Mouse (Mus musculus) right cerebral cortex, postnatal 10 days (tissue): Measurements from ENCODE around the gene H2afz.
"Not testable (repeated sequence)": the region's sequence is repeated elsewhere in the genome, so short reads cannot be mapped to it uniquely, and the experiment has no call there.

Source experiments
- DNase-seq, 2 experiments: peaks; one replicate each; pipeline ENCODE4 v3.0.0; 2021; ENCODE audit warnings: low spot score in 2 of 2

The H2afz gene

DNA sequence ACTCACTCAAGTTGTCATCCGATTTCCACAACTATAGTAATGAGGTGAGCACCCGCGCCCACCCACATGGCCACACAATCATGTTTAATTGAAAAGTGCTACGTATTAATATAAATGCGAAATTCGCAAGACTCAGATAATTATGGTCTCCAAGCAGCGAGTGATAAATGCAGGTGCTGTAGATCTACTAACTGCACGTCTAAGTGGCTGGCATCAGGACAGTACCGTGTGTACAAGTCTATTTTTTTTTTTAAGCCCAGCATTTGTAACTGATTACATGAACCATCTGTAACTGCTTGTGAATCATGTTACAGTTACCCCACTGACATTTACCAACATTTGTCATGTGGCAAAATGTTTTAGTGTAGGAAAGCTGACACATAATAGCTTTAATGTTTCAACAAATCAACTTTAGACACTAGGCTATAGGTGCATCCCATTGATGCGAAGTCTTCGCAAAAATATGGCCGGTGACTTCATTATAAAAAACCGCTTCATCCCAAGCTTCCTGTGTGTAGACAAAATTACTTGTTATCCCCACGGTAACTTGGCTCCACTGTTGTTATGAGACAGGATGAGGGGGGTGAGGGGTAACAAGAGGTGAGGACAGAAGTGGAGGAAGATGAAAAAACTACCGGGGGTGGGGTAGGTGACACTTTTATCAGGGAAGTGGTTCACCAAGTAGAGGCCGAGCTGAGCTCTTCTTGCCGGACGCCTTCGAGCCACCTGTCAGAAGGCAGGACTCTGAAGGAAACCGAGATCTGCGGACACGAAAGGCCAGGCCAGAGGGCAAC is 760 bp upstream of the H2afz start:
- no peak for DNase-seq

DNA sequence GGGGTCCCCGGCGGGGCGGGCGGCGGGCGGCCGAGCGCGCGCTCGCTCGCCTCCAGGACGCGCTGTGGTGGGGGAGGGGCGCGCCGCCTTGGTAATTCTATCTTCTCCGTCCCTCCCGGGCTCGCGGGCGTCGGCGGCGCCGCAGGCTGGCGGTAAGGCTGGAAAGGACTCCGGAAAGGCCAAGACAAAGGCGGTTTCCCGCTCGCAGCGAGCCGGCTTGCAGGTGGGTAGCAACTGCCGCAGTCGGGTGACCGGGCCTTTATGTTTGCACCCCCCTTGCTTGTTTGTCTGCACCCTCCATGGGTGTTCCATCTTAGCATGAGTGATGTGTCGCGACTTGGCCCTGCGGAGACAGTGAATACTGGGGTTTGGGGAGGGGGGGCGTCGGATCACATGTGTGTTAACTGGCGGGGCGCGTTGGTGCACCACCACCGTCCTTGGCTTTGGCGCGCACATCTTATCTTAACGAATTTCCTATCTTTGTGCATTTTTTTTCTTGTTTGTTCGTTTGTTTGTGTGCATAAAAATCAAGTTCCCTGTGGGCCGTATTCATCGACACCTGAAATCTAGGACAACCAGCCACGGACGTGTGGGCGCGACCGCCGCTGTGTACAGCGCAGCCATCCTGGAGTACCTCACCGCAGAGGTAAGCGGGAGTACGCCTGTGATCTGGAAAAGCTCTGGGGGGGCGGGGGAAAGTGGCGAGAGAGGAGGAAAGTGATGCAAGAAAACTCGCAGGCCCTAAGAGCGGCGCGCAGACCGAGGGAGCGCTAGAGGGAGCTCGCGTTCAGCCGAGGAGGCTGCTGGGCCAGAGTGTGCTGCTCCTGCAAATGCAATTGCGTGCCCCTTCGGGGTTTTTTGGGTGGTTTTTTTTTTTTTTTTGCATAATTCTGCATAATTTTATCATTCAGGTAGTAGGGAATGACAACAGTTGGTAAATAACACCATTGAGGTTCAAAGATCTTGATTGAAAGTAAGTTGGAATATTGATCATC is 998 bp downstream of the H2afz start:
- peak; percentile 91 to 94 for DNase-seq

DNA sequence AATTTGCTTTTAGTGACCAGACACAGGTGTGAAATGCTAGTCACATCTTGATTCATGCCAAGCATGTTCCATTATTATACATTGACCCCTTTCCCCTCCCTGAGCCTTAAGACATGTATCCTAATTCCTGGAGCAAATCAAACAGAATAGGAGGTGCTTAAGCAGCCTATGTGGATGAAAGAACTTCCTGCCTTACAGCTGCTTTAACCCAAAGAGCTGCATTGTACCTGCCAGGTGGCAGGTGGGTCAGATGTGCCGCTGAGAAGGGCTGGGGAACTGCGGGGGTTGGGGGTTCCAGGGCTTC is 2.8 kb downstream of the H2afz start:
- DNase-seq: no peak

DNA sequence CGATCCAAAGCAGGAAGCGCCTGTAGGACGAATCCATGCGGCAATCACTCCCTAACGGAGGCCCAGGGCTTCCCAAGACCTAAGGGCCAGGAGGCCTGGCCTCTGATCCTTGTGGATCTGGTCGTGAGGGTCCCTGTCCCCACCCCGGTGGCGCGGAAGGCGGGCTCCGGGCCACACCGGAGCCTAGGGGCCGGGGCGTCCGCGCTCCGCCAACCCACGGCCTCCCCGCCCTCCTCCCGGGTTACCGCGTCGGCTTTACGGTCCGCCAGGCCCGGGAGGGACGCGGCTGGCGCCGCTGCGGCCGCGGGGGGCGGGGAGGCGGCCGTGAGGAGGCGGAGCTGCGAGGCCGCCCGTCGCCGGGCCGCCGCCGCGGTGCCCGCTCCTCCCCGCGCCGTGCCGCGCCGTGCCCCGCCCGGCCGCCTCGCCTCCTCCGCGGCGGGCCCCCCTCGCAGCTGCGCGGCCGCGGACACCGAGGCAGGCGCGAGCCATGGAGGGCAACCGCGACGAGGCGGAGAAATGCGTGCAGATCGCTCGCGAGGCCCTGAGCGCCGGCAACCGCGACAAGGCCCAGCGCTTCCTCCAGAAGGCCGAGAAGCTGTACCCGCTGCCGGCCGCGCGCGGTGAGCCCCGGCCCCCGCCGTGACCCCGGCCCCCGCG is 3.3 kb downstream of the H2afz start, which contains the start of gene Dnajb14:
Dnajb14 (plus strand) TSS at position 239 of the 657 bp plus-strand sequence.
- DNase-seq: peak; percentile 56 to 62

DNA sequence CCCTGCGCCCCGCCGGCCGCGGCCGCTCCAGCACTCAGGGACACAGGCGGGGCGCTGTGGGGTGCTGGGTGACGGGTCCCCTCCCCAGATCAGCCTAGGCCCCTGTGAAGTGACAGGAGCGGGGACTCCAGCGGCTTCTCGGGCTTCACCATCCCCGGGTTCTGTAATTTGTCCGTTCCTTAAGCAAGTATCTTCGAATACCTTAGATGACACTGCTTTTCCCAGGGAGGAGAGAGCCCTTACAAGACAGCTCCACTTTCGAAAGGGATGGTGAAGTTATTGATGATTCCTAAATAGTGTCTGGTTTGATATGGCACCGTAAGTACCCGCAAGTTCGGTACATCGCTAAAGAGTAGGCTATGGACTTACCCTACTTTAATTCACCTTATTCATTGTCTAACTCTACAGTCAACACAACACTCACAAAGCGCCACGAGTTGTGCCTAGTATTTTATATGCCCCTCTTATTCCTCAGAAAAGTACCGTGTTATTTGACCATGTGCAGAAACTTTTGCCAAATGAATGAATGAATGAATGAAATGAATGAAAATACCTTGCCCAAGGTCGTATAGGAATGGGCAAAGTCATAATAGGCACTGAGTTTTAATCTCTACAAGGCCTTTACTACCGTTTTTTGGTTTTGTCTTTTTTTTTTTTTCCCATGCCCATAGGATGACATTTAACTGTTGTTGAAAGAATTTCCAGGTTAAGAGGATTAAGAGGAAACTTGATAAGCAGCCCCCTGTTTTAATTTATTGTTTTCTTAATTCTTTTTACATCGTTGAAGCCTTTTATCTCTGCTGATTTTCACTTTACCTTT is 4.0 kb downstream of the H2afz start:
- no peak for DNase-seq

DNA sequence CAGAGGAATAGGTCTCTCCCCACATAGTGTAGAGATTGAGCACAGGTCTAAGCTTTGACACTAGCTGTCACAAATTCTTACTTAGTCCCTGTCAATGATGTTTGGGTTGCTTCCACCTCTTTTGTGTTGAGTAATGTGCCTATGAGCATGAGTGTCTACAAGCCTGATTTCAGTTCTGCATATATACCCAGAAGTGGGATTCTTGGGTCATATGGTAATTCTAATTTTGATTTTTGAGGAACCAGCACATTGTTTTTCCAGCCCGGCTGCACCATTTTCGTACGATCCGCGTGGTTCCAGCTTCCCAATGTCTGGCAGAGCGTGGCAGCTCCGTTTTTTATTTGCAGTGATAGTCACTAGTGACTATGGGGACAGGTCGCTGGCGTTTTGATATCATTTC is 5.1 kb downstream of the H2afz start:
- DNase-seq: no peak

DNA sequence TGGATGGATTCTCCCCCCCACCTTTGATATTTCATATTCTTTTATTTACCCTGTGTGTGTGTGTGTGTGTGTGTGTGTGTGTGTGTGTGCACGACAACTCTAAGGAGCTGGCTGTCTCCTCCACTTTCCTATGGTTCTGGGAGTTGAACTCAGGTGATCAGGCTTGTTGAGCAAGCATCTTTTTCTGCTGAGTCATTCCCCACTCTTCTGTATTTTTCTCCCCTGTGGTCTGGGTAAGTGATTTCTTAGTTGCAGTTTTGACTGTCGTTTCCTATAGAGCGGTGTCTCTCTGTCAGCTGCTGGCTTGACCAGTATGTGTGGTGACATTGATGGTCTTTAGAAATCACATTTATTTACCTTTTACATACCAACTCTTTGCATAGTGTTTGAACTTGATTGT is 15.0 kb downstream of the H2afz start:
- DNase-seq: no peak

DNA sequence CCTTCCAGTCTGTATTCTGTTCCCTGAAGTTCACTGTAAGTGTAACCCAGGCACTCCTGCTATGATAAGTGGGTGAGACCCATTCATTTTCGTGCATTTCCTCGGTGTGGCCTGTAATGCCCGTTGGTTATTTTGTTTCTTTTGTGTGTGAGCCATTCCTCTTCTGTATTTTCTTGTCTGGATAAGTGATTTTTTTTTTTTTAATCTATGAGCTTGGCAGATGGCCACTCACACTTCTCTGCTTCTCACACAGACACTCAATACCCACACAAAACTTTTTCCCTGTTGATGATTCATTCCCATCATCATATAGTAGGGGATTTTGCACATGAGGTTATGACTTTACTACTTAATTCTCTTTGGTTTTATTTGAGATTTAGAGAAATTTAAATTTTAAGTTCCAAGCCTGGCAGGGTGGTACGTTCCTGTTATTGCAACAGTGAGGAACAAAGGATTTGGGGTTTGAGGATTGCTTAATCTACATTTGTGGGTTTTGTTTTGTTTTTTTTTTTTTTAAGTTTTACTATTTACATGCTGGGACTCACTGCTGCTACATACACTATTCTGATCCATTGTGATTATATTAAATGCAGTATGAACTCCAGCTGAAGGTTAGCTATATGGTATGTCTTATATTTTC is 15.9 kb downstream of the H2afz start:
- no peak for DNase-seq

DNA sequence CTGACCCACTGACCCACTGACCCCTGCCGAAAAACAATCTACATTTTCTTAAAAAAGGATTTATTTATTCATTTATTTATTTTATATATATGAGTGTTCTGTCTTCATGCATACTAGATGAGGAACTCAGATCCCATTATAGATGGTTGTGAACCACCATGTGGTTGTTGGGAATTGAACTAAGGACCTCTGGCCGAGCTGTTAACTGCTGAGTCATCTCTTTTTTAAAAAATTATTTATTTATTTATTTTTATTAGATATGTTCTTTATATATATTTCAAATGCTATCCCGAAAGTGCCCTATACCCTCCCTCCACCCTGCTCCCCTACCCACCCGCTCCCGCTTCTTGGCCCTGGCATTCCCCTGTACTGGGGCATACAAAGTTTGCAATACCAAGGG is 16.8 kb downstream of the H2afz start:
- DNase-seq: no peak

DNA sequence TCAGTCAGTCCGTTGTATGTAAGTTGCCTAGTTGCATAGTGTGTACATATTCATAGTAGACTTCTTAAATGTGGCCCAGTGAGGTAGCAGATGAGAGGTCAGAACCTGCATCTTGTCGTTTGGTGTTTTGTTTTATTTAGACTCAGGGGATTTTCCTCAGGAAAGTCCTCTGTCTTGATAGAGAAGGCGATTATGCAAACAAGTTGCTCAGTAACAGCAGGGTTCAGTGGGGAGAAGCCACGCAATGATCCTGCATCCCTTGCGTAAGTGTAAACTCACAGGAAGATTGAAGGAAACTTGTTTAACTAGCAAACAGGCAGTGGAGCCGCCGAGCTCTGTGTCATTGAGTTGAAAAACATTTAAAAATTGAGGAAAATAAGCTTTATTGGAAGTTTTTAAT is 23.7 kb downstream of the H2afz start:
- DNase-seq: no peak

DNA sequence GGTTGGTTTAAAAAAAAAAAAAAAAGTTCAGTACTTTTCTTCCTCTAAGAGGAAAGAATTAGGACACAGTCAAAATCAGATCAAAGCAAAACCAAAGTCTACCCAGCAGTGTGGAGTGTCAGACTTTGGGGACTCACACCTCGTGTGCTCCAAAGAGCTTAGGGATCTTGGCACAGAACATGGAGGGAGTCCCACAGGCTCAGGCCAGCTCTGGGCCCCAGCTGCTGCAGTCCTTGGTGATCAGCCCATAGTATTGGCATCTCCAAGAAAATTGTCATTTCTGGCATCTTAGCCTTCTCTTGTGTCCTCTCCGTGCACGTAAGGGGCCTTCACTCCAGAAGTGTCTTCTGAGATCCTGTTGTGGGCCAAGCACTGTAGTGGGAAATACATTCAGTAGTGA is 26.8 kb downstream of the H2afz start:
- no peak for DNase-seq

DNA sequence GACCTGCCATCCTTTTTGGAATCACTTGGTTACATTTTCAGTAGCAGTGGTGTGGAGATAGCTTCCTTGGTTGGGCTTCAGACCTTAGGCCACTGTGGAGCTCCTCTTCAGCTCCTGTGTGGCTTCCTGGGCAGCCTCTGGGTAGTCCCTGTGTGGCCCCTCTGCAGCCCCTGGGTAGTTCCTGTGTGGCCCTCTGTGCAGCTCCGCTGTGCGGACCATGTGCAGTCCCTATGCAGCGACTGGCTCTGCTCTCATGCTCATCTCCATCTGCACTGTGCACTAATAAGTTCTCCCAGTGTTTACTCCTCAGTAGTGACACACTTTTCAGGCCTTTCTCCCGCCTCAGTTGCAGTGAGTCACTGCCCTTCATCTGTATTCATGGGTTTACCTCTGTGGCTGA is 27.8 kb downstream of the H2afz start:
- no peak for DNase-seq

DNA sequence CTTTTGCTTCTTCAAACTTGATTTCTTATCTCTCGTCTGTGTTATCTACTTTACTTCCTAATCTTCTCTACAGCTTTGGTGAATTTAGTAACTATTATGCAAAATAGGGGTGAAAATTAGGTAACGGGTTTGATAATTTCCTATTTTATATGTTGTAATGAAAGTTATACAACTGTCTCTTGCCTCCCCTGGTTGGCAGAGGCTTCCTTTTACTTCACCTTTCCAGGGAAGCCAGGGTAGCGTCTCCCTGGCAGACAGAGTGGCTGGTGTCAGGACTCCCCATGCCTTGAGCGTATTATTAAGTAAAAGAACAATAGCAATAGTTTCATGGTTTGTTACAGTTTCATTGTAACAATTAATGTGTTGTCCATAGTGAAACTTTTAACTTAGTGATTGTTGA is 29.5 kb downstream of the H2afz start:
- no peak for DNase-seq

DNA sequence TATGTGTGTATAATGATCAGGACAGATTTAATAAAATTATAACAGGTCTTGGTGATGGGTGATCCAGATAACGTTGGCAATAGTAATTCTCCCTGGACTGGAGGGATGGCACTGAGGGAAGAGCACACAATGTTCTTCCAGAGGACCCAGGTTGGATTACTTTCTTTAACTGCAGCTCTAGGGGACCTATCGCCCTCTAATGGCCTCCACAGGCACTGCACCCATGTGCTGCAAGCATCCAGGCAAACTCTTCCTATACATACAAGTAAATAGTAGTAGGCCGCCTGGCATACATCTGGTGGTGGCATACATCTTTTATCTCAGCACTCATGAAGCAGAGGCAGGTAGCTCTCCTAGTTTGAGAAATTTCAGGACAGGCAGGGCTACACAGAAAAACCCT is 30.9 kb downstream of the H2afz start:
- DNase-seq: no peak

DNA sequence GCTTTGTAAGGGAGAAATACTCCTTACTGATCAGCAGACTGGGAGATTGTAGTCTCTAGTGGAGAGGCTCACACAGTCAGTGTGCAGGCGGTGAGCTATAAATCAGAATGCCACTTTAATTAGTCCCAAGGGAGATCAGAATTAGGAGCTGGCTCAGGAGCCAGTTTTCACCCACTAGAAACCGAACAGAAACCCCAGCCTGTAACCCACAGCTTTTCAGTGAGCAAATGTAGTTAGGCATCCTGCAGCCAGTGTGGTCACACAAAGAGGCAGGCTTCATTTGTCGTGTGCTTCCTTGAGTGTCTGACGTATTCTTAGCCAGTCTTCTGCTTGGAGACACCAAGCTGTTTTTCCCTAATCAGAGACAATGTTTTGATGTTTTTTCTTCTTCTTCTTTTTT is 32.1 kb downstream of the H2afz start:
- DNase-seq: no peak

DNA sequence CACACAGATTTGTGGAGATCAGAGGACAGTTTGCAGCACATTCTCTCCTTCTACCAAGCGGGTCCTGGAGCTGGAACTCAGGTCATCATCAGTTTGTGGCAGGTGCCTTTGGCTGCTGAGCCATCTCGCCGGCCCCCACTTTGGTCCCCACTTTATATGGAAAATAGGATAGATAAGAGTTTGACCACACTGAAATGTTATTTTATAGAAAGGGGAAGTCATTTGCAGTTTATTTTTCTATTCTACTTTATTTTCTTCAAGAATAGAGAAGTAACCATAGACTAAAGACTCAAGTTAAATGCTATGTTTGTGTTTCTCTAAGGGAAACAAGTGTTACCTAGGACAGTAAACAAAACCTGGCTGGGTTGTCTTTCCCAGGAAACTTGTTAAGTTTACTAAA is 32.6 kb downstream of the H2afz start:
- DNase-seq: no peak

DNA sequence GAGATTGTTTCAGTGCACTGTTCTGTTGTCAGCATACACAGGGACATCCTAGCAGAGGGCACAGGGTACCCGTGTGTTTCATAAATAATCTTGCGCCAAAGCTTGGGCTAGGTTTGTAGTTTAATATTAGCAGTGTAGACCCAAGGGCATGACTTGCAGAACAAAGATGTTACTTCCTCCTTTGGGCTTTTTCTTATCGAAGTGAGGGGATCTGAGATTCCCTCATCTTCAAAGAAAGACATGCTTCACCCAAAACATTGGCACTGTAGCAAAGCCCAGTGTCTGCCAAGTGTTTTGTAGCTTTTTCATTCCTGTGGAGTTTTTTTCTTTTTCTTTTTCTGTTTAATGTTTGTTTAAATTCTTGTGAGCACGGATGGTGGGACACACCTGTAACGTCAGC is 33.4 kb downstream of the H2afz start:
- DNase-seq: no peak

DNA sequence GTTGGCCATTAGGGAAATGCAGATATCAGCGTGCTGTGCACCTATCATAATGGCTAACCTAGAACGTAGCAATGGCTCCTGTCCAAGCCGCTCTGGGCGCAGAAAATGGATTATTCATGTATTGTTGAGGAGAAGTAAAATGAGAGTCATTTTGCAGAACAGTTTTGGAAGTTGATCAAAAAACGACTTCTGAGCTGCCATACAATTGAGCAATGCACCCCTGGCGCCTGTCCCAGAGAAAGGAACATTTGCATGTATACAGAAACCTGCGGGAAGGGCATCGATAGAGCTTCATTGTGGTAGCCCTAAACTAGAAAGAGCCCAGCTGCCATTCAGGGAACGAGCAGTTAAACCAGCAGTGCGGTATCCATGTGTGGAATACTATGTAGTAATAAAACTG is 35.9 kb downstream of the H2afz start:
- peak; percentile 41 to 51 for DNase-seq

DNA sequence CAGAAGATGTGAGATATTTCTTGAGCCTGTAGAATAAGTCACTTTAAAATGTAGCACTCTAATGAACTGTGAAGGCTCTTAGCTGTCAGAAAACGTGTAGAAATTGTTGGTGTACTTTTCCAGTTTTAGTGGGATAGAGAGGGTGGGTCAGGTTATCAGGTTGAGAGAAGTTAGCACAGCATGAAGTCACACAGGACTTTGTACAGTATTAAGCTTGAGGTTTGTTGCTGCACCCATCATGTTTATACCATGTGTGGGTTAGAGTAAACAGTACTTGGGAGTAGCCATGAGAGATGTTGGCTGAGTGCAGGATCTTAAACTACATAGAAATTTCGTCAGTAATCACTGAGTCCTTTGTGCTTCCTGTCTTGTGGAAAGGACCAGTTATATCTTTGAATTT is 48.8 kb downstream of the H2afz start:
- DNase-seq: no peak

DNA sequence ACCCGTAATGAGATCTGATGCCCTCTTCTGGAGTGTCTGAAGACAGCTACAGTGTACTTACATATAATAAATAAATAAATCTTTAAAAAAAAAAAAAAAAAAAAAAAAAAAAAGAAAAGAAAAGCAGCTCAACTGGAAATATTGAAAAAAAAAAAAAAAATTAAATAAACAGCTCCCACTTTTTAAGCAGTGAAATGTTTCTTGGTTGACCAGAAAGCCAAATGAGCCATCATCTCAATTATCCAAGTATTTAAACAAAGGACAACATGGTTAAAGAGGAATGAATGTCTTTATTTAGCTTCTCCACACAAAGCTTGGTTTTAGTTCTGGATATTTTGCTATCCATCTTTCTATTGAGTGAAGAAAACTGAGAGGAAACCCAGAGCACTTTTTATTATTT is 50.3 kb downstream of the H2afz start:
- DNase-seq: not testable (repeated sequence)
